Mouse (Mus musculus): ENCODE data around the gene H1foo. TPM values are rescaled to one million over a fixed set of nuclear protein-coding genes. Genes with fewer than 3 reads are reported as not detected.

H1foo gene
- total and polyA plus RNA-seq, 3 experiments: not detected

DNA sequence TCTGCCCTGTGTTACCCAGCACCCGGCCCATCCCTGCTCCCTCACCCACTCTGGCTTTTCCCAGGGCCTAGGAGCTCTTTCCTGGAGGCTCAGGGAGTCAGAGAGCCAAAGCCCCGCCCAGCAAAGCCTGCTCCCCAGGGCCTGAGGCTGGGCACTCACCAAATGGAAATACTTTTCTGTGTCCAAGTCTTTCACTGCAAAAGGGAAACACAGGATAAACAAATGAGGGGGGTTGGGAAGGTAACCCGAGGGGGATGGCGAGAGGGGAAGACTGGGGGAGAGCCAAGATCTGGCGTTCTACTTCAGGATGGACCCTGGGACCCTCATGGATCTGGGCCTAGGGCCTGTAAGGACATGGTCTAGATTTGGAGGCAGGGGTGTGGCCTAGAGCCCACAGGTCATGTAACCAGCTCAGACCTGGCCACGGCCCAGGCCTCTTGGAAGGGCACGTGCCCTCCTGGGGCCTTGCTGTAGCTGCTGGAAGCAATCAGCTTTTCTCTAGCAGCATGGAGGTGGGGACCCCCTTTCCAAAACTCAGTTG, 14.5 kb downstream of the H1foo start:
- TF ChIP-seq RAD21 (IDR thresholded peaks at IDR 0.05; ENCODE audit: low read depth, low read length) (no peak), CHD2 (IDR thresholded peaks at IDR 0.05; ENCODE audit: low read length) (no peak)
- H3K36me3 ChIP-seq (ENCODE audit: control insufficient read depth in 1 of 2, insufficient read depth in 2 of 2, low read length in 2 of 2): no peaks in the 10 kb centered on the region
- H3K4me3 ChIP-seq (ENCODE audit: control insufficient read depth in 1 of 2, insufficient read depth in 1 of 2, low read depth in 2 of 2, low read length in 2 of 2): no peak overlapping the region

DNA sequence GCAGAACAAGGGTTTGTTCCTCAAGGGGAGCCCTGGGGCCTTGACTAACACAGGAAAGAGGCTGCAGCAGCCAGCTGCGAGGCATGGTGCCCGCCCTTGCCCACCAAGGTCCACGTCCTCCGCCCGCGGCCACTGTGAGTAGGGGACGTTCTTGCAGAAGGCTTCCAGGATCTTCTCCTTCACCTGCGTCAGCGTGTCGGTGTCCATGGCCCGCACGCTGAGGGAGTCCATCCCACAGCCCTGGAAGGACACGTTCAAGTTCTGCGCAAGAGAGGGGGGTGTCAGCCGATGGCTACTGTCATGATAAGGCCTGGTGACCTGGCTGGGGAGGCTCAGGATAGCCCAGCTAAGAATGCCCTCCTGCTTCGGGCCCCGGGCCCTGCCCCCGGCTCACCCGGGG, 15.6 kb downstream of the H1foo start:
- Histone ChIP-seq H3K9me3 (replicated peaks; ENCODE audit: insufficient read depth, low read length) (no peaks in the 10 kb centered on the region), H3K79me2 (ENCODE audit: control insufficient read depth, insufficient read depth, low read length, poor library complexity) (no peaks in the 10 kb centered on the region), H3K4me1 (ENCODE audit: control insufficient read depth in 1 of 2, insufficient read depth in 2 of 2, low read length in 2 of 2) (no peaks in the 10 kb centered on the region), H3K27me3 (ENCODE audit: control insufficient read depth in 1 of 2, insufficient read depth in 2 of 2, low read length in 2 of 2) (no peaks in the 10 kb centered on the region), H3K27ac (ENCODE audit: control insufficient read depth, low read depth, low read length) (no peak overlapping the region), H3K36me3 (ENCODE audit: control insufficient read depth in 1 of 2, insufficient read depth in 2 of 2, low read length in 2 of 2) (no peaks in the 10 kb centered on the region), H3K9ac (ENCODE audit: control insufficient read depth, low read depth, low read length, poor library complexity, severe bottlenecking) (no peak overlapping the region), H3K4me3 (ENCODE audit: control insufficient read depth in 1 of 2, insufficient read depth in 1 of 2, low read depth in 2 of 2, low read length in 2 of 2) (no peak overlapping the region)
- TF ChIP-seq CHD2 (IDR thresholded peaks at IDR 0.05; ENCODE audit: low read length) (no peak), EP300 (IDR thresholded peaks at IDR 0.05; ENCODE audit: low read depth in 1 of 2, low read length in 2 of 2) (no peak), CTCF (IDR thresholded peaks at IDR 0.05 in 2 of 3, conservative IDR thresholded peaks at IDR 0.05 in 1 of 3; ENCODE audit: control insufficient read depth in 1 of 3, insufficient read depth in 1 of 3, low read depth in 2 of 3, low read length in 3 of 3, poor library complexity in 1 of 3, severe bottlenecking in 1 of 3) (no peak), ETS1 (IDR thresholded peaks at IDR 0.05; ENCODE audit: low read depth, low read length) (no peak), TBP (IDR thresholded peaks at IDR 0.05; ENCODE audit: low read depth, low read length) (no peak), SMC3 (IDR thresholded peaks at IDR 0.05; ENCODE audit: low read depth, low read length) (no peak), ZNF384 (IDR thresholded peaks at IDR 0.05; ENCODE audit: low read depth, low read length) (no peak), JUND (IDR thresholded peaks at IDR 0.05; ENCODE audit: low read depth, low read length) (no peak), GABPA (IDR thresholded peaks at IDR 0.05; ENCODE audit: low read depth, low read length) (no peak), HCFC1 (IDR thresholded peaks at IDR 0.05; ENCODE audit: low read depth, low read length) (no peak), KAT2A (conservative IDR thresholded peaks at IDR 0.05; ENCODE audit: low read depth, low read length) (no peak), USF1 (IDR thresholded peaks at IDR 0.05; ENCODE audit: low read depth, low read length) (no peak), ZMIZ1 (IDR thresholded peaks at IDR 0.05; ENCODE audit: low read depth, low read length) (no peak)
- no peak for DNase-seq (ENCODE audit: low read depth, low spot score)

More for the DNA sequence above, 14.5 kb downstream of the H1foo start:
- DNase-seq (ENCODE audit: low read depth, low spot score): no peak
- no peak overlapping the region for H3K27ac ChIP-seq (ENCODE audit: control insufficient read depth, low read depth, low read length)
- no peaks in the 10 kb centered on the region for H3K4me1 ChIP-seq (ENCODE audit: control insufficient read depth in 1 of 2, insufficient read depth in 2 of 2, low read length in 2 of 2)
- no peaks in the 10 kb centered on the region for H3K79me2 ChIP-seq (ENCODE audit: control insufficient read depth, insufficient read depth, low read length, poor library complexity)
- no peaks in the 10 kb centered on the region for H3K9me3 ChIP-seq (replicated peaks; ENCODE audit: insufficient read depth, low read length)
- H3K27me3 ChIP-seq (ENCODE audit: control insufficient read depth in 1 of 2, insufficient read depth in 2 of 2, low read length in 2 of 2): no peaks in the 10 kb centered on the region
- H3K9ac ChIP-seq (ENCODE audit: control insufficient read depth, low read depth, low read length, poor library complexity, severe bottlenecking): no peak overlapping the region

DNA sequence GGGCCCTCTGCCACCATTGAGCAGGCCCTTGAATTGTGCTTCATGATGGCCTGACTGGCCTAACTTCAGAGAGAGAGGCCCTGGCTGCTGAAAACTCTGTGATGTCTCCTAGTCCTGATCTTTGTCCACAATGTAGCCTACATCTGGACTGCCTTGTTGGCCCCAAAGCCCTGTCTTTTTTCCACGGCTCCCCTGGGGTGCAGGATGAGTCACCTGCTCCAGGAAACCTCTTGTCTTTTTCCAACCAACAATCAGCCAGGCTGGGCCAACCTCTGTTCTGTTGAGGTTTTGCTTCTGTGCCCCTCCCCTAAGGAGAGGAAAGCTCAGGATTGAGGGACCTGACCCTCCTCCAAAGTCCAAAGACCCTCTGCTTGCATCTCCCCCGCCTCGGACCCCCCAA, 17.0 kb downstream of the H1foo start:
- no peak overlapping the region for H3K9ac ChIP-seq (ENCODE audit: control insufficient read depth, low read depth, low read length, poor library complexity, severe bottlenecking)
- no peaks in the 10 kb centered on the region for H3K4me1 ChIP-seq (ENCODE audit: control insufficient read depth in 1 of 2, insufficient read depth in 2 of 2, low read length in 2 of 2)
- no peak overlapping the region for H3K27ac ChIP-seq (ENCODE audit: control insufficient read depth, low read depth, low read length)
- no peak for TF ChIP-seq USF2 (IDR thresholded peaks at IDR 0.05; ENCODE audit: borderline replicate concordance in 1 of 2, insufficient read depth in 1 of 2, low read depth in 1 of 2, low read length in 2 of 2)
- TF ChIP-seq CHD2 (IDR thresholded peaks at IDR 0.05; ENCODE audit: low read length): no peak
- TF ChIP-seq MAFK (IDR thresholded peaks at IDR 0.05; ENCODE audit: borderline replicate concordance, low read depth, low read length): no peak
- TF ChIP-seq ZKSCAN1 (IDR thresholded peaks at IDR 0.05; ENCODE audit: low read depth, low read length): no peak
- TF ChIP-seq MAX (IDR thresholded peaks at IDR 0.05; ENCODE audit: low read length): no peak
- TF ChIP-seq UBTF (IDR thresholded peaks at IDR 0.05; ENCODE audit: borderline replicate concordance, insufficient read depth, low read depth, low read length): no peak
- TF ChIP-seq MXI1 (IDR thresholded peaks at IDR 0.05; ENCODE audit: low read depth, low read length): no peak
- no peak for TF ChIP-seq HCFC1 (IDR thresholded peaks at IDR 0.05; ENCODE audit: low read depth, low read length)
- no peak for TF ChIP-seq RAD21 (IDR thresholded peaks at IDR 0.05; ENCODE audit: low read depth, low read length)
- TF ChIP-seq JUND (IDR thresholded peaks at IDR 0.05; ENCODE audit: low read depth, low read length): no peak
- TF ChIP-seq NELFE (IDR thresholded peaks at IDR 0.05; ENCODE audit: low read depth, low read length): no peak
- no peak for TF ChIP-seq MYC (IDR thresholded peaks at IDR 0.05; ENCODE audit: low read depth, low read length)
- no peak for TF ChIP-seq E2F4 (IDR thresholded peaks at IDR 0.05; ENCODE audit: borderline replicate concordance, low read depth, low read length)
- TF ChIP-seq ETS1 (IDR thresholded peaks at IDR 0.05; ENCODE audit: low read depth, low read length): no peak
- no peaks in the 10 kb centered on the region for H3K27me3 ChIP-seq (ENCODE audit: control insufficient read depth in 1 of 2, insufficient read depth in 2 of 2, low read length in 2 of 2)
- H3K36me3 ChIP-seq (ENCODE audit: control insufficient read depth in 1 of 2, insufficient read depth in 2 of 2, low read length in 2 of 2): no peaks in the 10 kb centered on the region
- no peak for DNase-seq (ENCODE audit: low read depth, low spot score)
- no peaks in the 10 kb centered on the region for H3K79me2 ChIP-seq (ENCODE audit: control insufficient read depth, insufficient read depth, low read length, poor library complexity)
- H3K9me3 ChIP-seq (replicated peaks; ENCODE audit: insufficient read depth, low read length): no peaks in the 10 kb centered on the region
- H3K4me3 ChIP-seq (ENCODE audit: control insufficient read depth in 1 of 2, insufficient read depth in 1 of 2, low read depth in 2 of 2, low read length in 2 of 2): no peak overlapping the region
